Mouse (Mus musculus): ENCODE data around the gene Cdk20. TPM values are rescaled to one million over a fixed set of nuclear protein-coding genes. Genes with fewer than 3 reads are reported as not detected.

Gene Cdk20
- polyA plus RNA-seq, 1 experiment from 2014 or later = 9.4 TPM

DNA sequence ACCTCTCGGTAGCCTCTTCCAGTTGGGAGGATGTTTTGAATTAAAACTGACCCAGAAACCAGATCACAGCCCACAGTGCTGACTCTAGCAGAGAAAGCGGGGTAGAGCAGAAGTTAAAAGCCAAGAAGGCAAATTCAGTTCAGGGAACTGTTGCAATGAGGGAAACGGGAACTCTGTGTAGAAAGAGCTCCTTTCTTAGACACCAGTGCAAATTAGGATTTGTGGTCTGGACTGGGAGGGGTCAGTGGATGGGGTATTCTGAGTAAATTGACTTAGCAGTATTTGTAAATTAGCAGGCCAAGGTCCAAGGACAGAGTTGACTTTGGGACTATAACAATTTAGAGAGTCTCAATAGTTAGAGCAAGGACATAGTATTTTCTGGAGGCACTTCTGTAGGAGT is 30.1 kb upstream of the Cdk20 start:
- no peak overlapping the region for H3K4me2 ChIP-seq (ENCODE audit: low read depth, low read length, severe bottlenecking)
- no peak for ATAC-seq (replicated peaks; ENCODE audit: low FRiP score)

DNA sequence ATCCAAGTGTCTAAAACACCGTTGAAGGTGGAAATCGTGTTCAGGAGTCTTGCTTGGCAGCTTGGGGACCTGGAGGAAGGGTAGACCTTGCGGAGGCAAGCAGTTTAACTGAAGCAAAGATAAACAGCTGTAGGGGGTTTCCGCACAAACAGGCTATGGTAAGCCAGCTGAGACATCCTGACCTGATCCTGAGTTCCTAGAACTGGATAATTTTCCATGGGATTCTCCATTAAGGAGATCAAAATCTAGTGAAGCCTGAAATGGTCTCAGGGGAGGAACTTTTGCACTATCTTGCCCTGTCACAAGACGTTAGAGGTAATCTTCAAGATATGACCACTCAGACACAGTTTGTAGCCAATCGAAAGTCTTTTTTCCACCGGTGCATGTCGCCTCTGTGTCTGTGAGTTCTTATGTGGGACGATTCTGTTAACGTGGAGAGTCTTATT is 29.6 kb upstream of the Cdk20 start:
- no peaks in the 10 kb centered on the region for H3K27me3 ChIP-seq (ENCODE audit: control insufficient read depth, insufficient read depth, low read length)
- no peak overlapping the region for H3K4me2 ChIP-seq (ENCODE audit: low read depth, low read length, severe bottlenecking)
- DNase-seq (ENCODE audit: low spot score) = no peak
- WGBS = 88% methylated on average over 10 of the region's 10 CpGs
- H3K9me3 ChIP-seq (ENCODE audit: control insufficient read depth, low read length) = no peaks in the 10 kb centered on the region
- H3K4me1 ChIP-seq (replicated peaks; ENCODE audit: control insufficient read depth, insufficient read depth, low read length) = no peaks in the 10 kb centered on the region
- H3K4me3 ChIP-seq (ENCODE audit: low read depth, low read length) = no peak overlapping the region
- no peak for ATAC-seq (replicated peaks; ENCODE audit: low FRiP score)
- no peak overlapping the region for H3K27ac ChIP-seq (ENCODE audit: low read depth, low read length)
- H3K9ac ChIP-seq (ENCODE audit: low read length) = no peak overlapping the region
- H3K36me3 ChIP-seq (ENCODE audit: control insufficient read depth, insufficient read depth, low read length) = no peaks in the 10 kb centered on the region

More for the DNA sequence above, 30.1 kb upstream of the Cdk20 start:
- DNase-seq (ENCODE audit: low spot score) = no peak
- no peaks in the 10 kb centered on the region for H3K9me3 ChIP-seq (ENCODE audit: control insufficient read depth, low read length)
- no peak overlapping the region for H3K27ac ChIP-seq (ENCODE audit: low read depth, low read length)
- H3K36me3 ChIP-seq (ENCODE audit: control insufficient read depth, insufficient read depth, low read length) = no peaks in the 10 kb centered on the region
- 65% methylated on average over 3 of the region's 3 CpGs for WGBS
- no peaks in the 10 kb centered on the region for H3K4me1 ChIP-seq (replicated peaks; ENCODE audit: control insufficient read depth, insufficient read depth, low read length)
- H3K9ac ChIP-seq (ENCODE audit: low read length) = no peak overlapping the region
- no peaks in the 10 kb centered on the region for H3K27me3 ChIP-seq (ENCODE audit: control insufficient read depth, insufficient read depth, low read length)
- H3K4me3 ChIP-seq (ENCODE audit: low read depth, low read length) = no peak overlapping the region

DNA sequence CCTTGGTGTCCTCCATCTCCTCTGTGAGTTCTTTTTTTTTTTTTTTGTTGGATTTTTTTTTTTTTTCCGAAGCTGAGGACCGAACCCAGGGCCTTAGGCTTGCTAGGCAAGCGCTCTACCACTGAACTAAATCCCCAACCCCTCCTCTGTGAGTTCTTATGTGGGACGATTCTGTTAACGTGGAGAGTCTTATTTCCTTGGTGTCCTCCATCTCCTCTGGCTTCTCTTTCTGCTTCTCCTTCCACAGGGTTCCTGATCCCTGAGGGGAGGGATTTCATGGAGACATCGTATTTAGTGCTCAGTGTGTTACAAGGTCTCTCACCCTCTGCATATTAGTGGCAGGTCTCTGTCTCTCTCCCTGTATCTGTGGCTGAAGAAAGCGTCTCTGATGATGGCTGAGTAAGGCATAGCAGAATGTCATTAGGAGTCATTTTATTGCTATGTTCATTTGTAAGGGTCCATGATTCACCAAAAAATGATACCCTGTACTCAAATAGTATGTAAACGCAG is 29.1 kb upstream of the Cdk20 start:
- WGBS = 88% methylated on average over 8 of the region's 8 CpGs
- Histone ChIP-seq H3K9ac (ENCODE audit: low read length) (no peak overlapping the region), H3K4me2 (ENCODE audit: low read depth, low read length, severe bottlenecking) (no peak overlapping the region), H3K36me3 (ENCODE audit: control insufficient read depth, insufficient read depth, low read length) (no peaks in the 10 kb centered on the region), H3K27me3 (ENCODE audit: control insufficient read depth, insufficient read depth, low read length) (no peaks in the 10 kb centered on the region), H3K4me3 (ENCODE audit: low read depth, low read length) (no peak overlapping the region), H3K4me1 (replicated peaks; ENCODE audit: control insufficient read depth, insufficient read depth, low read length) (no peaks in the 10 kb centered on the region), H3K9me3 (ENCODE audit: control insufficient read depth, low read length) (no peaks in the 10 kb centered on the region), H3K27ac (ENCODE audit: low read depth, low read length) (no peak overlapping the region)
- DNase-seq (ENCODE audit: low spot score) = no peak
- ATAC-seq (replicated peaks; ENCODE audit: low FRiP score) = no peak

DNA sequence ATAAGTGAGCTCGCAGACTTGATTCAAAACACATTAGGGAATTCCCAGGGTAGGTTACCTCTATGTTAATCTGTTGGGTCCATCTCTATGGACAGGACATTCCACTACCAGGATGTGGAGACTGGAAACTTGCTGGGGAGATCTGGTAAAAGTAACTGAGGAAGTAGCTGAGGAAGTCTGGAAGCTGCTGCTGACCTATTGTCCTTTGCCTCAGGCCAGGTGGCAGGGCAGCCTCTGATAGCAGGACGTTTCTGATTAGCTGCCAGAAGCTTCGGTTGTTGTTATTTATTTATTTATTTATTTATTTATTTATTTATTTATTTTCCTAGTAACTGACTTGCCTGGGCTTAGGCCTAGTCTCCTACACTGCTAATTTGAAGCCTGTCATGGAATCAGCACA is 28.6 kb upstream of the Cdk20 start:
- ATAC-seq (replicated peaks; ENCODE audit: low FRiP score) (no peak), DNase-seq (ENCODE audit: low spot score) (no peak)
- Histone ChIP-seq H3K4me2 (ENCODE audit: low read depth, low read length, severe bottlenecking) (no peak overlapping the region), H3K9me3 (ENCODE audit: control insufficient read depth, low read length) (no peaks in the 10 kb centered on the region), H3K4me1 (replicated peaks; ENCODE audit: control insufficient read depth, insufficient read depth, low read length) (no peaks in the 10 kb centered on the region), H3K36me3 (ENCODE audit: control insufficient read depth, insufficient read depth, low read length) (no peaks in the 10 kb centered on the region), H3K4me3 (ENCODE audit: low read depth, low read length) (no peak overlapping the region), H3K27ac (ENCODE audit: low read depth, low read length) (no peak overlapping the region), H3K27me3 (ENCODE audit: control insufficient read depth, insufficient read depth, low read length) (no peaks in the 10 kb centered on the region), H3K9ac (ENCODE audit: low read length) (no peak overlapping the region)
- WGBS = 71% methylated on average over 3 of the region's 3 CpGs

DNA sequence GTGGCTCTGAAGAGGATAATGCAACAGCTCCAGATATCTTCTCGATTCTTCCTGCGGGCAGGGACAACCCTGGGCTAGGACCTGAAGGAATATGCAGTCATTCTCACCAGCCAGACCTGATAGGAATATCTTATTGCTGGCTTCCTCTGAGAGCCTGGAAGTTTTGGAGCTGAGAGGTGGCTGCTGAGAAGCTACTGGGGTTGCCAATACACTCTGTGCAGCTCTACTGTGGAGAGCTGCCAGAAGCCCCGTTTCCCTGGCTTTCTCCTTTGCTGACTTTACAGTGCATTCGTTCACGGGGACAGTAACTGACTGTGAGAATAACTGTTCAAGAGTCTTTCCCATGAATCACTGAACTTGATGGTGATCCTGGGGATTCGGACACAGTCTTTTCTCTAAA is 26.6 kb upstream of the Cdk20 start:
- no peaks in the 10 kb centered on the region for H3K4me1 ChIP-seq (replicated peaks; ENCODE audit: control insufficient read depth, insufficient read depth, low read length)
- DNase-seq (ENCODE audit: low spot score) (no peak), ATAC-seq (replicated peaks; ENCODE audit: low FRiP score) (no peak)
- no peak overlapping the region for H3K4me3 ChIP-seq (ENCODE audit: low read depth, low read length)
- H3K9me3 ChIP-seq (ENCODE audit: control insufficient read depth, low read length) = no peaks in the 10 kb centered on the region
- no peaks in the 10 kb centered on the region for H3K36me3 ChIP-seq (ENCODE audit: control insufficient read depth, insufficient read depth, low read length)
- no peaks in the 10 kb centered on the region for H3K27me3 ChIP-seq (ENCODE audit: control insufficient read depth, insufficient read depth, low read length)
- no peak overlapping the region for H3K9ac ChIP-seq (ENCODE audit: low read length)
- H3K4me2 ChIP-seq (ENCODE audit: low read depth, low read length, severe bottlenecking) = no peak overlapping the region
- 86% methylated on average over 6 of the region's 6 CpGs for WGBS
- no peak overlapping the region for H3K27ac ChIP-seq (ENCODE audit: low read depth, low read length)

DNA sequence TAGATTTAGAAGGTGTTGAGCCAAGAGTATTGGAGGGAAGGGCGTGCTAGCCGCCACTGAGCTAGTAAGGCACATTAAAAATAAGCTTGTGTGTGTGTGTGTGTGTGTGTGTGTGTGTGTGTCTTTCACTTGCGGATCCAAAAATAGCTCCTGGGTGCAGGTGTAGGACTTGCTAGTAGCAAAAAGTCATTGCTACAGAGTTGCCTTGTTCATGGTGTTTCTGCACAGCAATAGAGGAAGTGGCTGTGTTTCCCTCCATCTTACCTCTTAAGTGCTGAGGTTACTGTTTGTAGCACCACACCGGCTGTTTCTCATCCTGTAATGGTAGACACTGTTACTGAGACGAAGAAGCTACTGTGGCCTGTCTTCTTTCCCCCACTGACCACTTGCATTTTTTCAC is 24.1 kb upstream of the Cdk20 start:
- WGBS = 93% methylated on average over 5 of the region's 5 CpGs
- no peaks in the 10 kb centered on the region for H3K4me1 ChIP-seq (replicated peaks; ENCODE audit: control insufficient read depth, insufficient read depth, low read length)
- H3K9ac ChIP-seq (ENCODE audit: low read length) = no peak overlapping the region
- no peaks in the 10 kb centered on the region for H3K9me3 ChIP-seq (ENCODE audit: control insufficient read depth, low read length)
- DNase-seq (ENCODE audit: low spot score) = no peak
- no peak for ATAC-seq (replicated peaks; ENCODE audit: low FRiP score)
- H3K4me2 ChIP-seq (ENCODE audit: low read depth, low read length, severe bottlenecking) = no peak overlapping the region
- H3K4me3 ChIP-seq (ENCODE audit: low read depth, low read length) = no peak overlapping the region
- H3K27ac ChIP-seq (ENCODE audit: low read depth, low read length) = no peak overlapping the region
- no peaks in the 10 kb centered on the region for H3K27me3 ChIP-seq (ENCODE audit: control insufficient read depth, insufficient read depth, low read length)
- H3K36me3 ChIP-seq (ENCODE audit: control insufficient read depth, insufficient read depth, low read length) = no peaks in the 10 kb centered on the region

DNA sequence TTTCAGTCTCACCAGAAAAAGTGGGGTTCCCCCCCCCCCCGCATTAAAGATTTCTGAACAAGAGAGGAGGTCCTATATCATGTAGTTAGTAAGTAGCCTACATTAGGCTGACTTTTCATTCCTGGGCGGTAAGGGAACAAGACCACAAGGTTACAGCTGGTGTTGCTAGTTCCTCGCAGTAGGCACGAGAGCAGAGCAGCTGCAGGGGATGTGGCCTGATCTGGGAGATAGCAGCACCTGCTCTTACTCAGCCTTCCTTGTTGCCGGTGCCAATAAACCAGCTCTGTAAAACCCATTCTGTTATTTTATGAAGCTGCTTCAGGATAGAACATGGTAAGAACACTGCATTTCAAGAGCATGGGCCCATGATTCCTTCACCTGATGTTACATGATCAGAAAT is 21.5 kb upstream of the Cdk20 start:
- no peak for ATAC-seq (replicated peaks; ENCODE audit: low FRiP score)
- Histone ChIP-seq H3K9ac (ENCODE audit: low read length) (no peak overlapping the region), H3K36me3 (ENCODE audit: control insufficient read depth, insufficient read depth, low read length) (no peaks in the 10 kb centered on the region), H3K27me3 (ENCODE audit: control insufficient read depth, insufficient read depth, low read length) (no peaks in the 10 kb centered on the region), H3K27ac (ENCODE audit: low read depth, low read length) (no peak overlapping the region), H3K4me1 (replicated peaks; ENCODE audit: control insufficient read depth, insufficient read depth, low read length) (no peaks in the 10 kb centered on the region), H3K4me2 (ENCODE audit: low read depth, low read length, severe bottlenecking) (no peak overlapping the region), H3K9me3 (ENCODE audit: control insufficient read depth, low read length) (no peaks in the 10 kb centered on the region), H3K4me3 (ENCODE audit: low read depth, low read length) (no peak overlapping the region)
- DNase-seq (ENCODE audit: low spot score) = no peak
- WGBS = 86% methylated on average over 5 of the region's 5 CpGs

DNA sequence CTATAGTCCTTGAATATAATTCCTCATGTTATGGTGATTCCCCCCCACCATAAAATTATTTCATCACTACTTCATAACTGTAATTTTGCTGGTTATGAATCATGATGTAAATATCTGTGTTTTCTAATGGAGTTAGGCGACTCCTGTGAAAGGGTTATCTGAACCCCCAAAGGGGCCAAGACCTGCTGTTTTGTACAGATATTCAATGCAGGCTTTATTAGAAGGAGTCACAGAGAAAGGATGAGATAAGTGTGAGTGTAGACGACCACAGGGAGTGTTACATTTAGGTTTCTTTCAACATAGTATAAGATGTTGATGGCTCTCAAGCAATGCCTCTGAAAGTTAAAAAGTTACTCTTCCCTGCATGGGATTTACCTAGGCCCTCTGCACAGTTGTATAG is 20.8 kb upstream of the Cdk20 start:
- no peak for ATAC-seq (replicated peaks; ENCODE audit: low FRiP score)
- no peak for DNase-seq (ENCODE audit: low spot score)

DNA sequence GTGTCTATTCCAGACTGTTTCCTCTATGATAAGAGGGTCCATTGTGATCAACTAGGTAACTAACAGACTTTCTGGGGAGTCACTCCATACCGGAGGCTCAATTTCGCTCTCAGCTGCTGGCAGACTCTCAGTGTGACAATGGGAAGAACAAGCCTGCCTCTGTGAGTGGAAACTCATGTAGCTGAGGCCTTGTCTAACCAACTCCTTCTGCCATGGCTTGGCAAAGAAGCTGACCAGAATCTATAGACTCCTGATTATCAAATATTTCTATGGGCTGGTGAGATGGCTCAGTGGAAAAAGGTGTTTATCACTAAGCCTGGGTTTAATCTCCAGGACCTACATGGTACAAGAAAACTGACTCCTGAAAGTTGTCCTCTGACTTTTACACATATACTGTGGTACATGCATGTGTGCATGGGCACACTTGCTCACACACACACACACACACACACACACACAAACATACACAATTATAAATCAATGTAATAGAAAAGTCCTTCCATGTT is 19.3 kb upstream of the Cdk20 start:
- no peak for ATAC-seq (replicated peaks; ENCODE audit: low FRiP score)
- WGBS = 82% methylated on average over 2 of the region's 2 CpGs
- Histone ChIP-seq H3K9ac (ENCODE audit: low read length) (no peak overlapping the region), H3K36me3 (ENCODE audit: control insufficient read depth, insufficient read depth, low read length) (no peaks in the 10 kb centered on the region), H3K9me3 (ENCODE audit: control insufficient read depth, low read length) (no peaks in the 10 kb centered on the region), H3K4me2 (ENCODE audit: low read depth, low read length, severe bottlenecking) (no peak overlapping the region), H3K4me1 (replicated peaks; ENCODE audit: control insufficient read depth, insufficient read depth, low read length) (no peaks in the 10 kb centered on the region), H3K27ac (ENCODE audit: low read depth, low read length) (no peak overlapping the region), H3K27me3 (ENCODE audit: control insufficient read depth, insufficient read depth, low read length) (no peaks in the 10 kb centered on the region), H3K4me3 (ENCODE audit: low read depth, low read length) (no peak overlapping the region)
- no peak for DNase-seq (ENCODE audit: low spot score)

More for the DNA sequence above, 20.8 kb upstream of the Cdk20 start:
- Histone ChIP-seq H3K9ac (ENCODE audit: low read length) (no peak overlapping the region), H3K9me3 (ENCODE audit: control insufficient read depth, low read length) (no peaks in the 10 kb centered on the region), H3K4me1 (replicated peaks; ENCODE audit: control insufficient read depth, insufficient read depth, low read length) (no peaks in the 10 kb centered on the region), H3K36me3 (ENCODE audit: control insufficient read depth, insufficient read depth, low read length) (no peaks in the 10 kb centered on the region), H3K4me3 (ENCODE audit: low read depth, low read length) (no peak overlapping the region), H3K4me2 (ENCODE audit: low read depth, low read length, severe bottlenecking) (no peak overlapping the region), H3K27ac (ENCODE audit: low read depth, low read length) (no peak overlapping the region), H3K27me3 (ENCODE audit: control insufficient read depth, insufficient read depth, low read length) (no peaks in the 10 kb centered on the region)
- 87% methylated on average over 2 of the region's 2 CpGs for WGBS
